ENCODE assay signal across 10 mouse cellular contexts in the genomic region with DNA sequence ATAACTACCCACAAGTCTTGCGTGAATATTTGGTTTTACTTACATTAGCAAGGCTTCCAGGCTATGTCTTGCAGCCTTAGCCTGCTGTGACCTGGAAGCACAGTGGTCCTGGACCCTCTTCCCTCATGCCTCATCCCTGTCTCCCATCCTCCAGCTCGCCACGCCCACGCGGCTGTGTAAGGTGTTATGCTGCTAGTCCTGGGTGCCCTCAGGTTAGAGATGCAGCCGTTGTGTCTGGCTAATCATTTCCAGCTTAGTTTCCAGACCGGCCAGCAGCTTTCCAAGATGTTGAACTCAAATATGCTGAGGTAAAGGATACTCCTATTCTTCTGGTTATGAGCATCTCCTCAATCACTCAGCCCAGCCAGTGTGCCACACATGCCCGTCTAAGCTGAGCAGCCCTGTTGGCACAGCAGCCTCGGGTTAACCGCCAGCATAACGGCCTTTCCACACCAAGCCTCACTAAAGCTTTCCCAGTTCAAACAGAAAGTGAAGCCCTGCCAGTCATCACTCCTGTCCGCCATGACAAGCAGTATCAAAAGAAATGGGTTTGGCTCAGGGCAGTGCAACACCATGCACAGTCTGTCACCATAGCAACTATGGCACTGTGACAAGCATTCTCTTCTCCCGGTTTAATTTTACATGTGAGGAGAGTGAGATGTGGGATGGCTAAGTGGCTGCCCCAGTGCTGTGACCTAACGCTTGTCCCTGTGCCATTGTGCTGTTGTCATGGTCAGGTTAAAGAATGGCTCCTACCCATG.
A peak's percentile ranks its signal among the peaks of the same experiment; 100 is the strongest.
DNase-seq lines count a peak whose midpoint lies in the region; ATAC-seq and TF ChIP-seq lines count a peak whose summit lies in the region.
"Had no signal": no experiment of that assay in that cellular context is flagged by ENCODE, and none has a peak within 500 bp of the region (broad histone marks: within the 10 kb centered on the region; RNA-seq: fewer than 3 reads in every experiment).

No protein-coding gene starts in this region.

- H3K4me3 ChIP-seq in kidney, adult 2 months (ENCODE audit: insufficient read depth, low read depth, low read length) = no peak overlapping the region
- no peak overlapping the region for H3K4me3 ChIP-seq in kidney, embryonic 15.5 days (replicated peaks)
- no peak overlapping the region for H3K4me3 ChIP-seq in forebrain, postnatal 0 days (ENCODE audit: low read depth, low read length)
- H3K4me3 ChIP-seq in intestine, postnatal 0 days (ENCODE audit: low read depth, low read length) = no peak overlapping the region
- H3K4me3 ChIP-seq: liver, embryonic 13.5 days; stomach, embryonic 15.5 days had no signal

- no peak for TF ChIP-seq POLR2A in kidney, adult 2 months (IDR thresholded peaks at IDR 0.05; ENCODE audit: low read depth, low read length)

- H3K36me3 ChIP-seq in kidney, adult 2 months (ENCODE audit: control insufficient read depth, insufficient read depth, low read length) = no peaks in the 10 kb centered on the region
- H3K36me3 ChIP-seq in kidney, embryonic 15.5 days = no peaks in the 10 kb centered on the region
- H3K36me3 ChIP-seq in forebrain, postnatal 0 days (ENCODE audit: insufficient read depth) = peaks cover 12% of the 10 kb centered on the region
- H3K36me3 ChIP-seq in intestine, postnatal 0 days (ENCODE audit: control insufficient read depth, insufficient read depth) = no peaks in the 10 kb centered on the region; the same call in 1 of the 2 replicates
- H3K36me3 ChIP-seq: liver, embryonic 13.5 days; stomach, embryonic 15.5 days had no signal

- no peak overlapping the region for H3K27ac ChIP-seq in kidney, adult 2 months (ENCODE audit: insufficient read depth, low read depth, low read length)
- H3K27ac ChIP-seq in kidney, embryonic 15.5 days = no peak overlapping the region
- H3K27ac ChIP-seq in forebrain, postnatal 0 days (ENCODE audit: low read depth, low read length) = peak overlapping the region; percentile 88
- no peak overlapping the region for H3K27ac ChIP-seq in intestine, postnatal 0 days (ENCODE audit: low read depth, low read length)
- H3K27ac ChIP-seq: liver, embryonic 13.5 days; stomach, embryonic 15.5 days had no signal

- no peak overlapping the region for H3K9ac ChIP-seq in kidney, embryonic 15.5 days
- H3K9ac ChIP-seq in forebrain, postnatal 0 days = peak overlapping the region; percentile 25; the same call in 1 of the 2 replicates
- H3K9ac ChIP-seq in intestine, postnatal 0 days (ENCODE audit: low read depth, low read length) = no peak overlapping the region
- H3K9ac ChIP-seq: liver, embryonic 13.5 days; stomach, embryonic 15.5 days had no signal

- no peaks in the 10 kb centered on the region for H3K9me3 ChIP-seq in kidney, embryonic 15.5 days (replicated peaks)
- H3K9me3 ChIP-seq in forebrain, postnatal 0 days (ENCODE audit: low read length) = no peaks in the 10 kb centered on the region
- no peaks in the 10 kb centered on the region for H3K9me3 ChIP-seq in intestine, postnatal 0 days (ENCODE audit: control insufficient read depth)
- H3K9me3 ChIP-seq: liver, embryonic 13.5 days; stomach, embryonic 15.5 days had no signal

- no peak for TF ChIP-seq CTCF in kidney, adult 2 months (conservative IDR thresholded peaks at IDR 0.05; ENCODE audit: insufficient read depth, insufficient read length, low read depth, low read length)
- TF ChIP-seq CTCF in forebrain, postnatal 0 days (IDR thresholded peaks at IDR 0.05; ENCODE audit: low read depth) = no peak
- TF ChIP-seq CTCF in intestine, postnatal 0 days (IDR thresholded peaks at IDR 0.05; ENCODE audit: low read depth) = no peak

- 48% methylated on average over 14 of the region's 14 CpGs for WGBS in kidney, adult 2 months
- 76% methylated on average over 14 of the region's 14 CpGs for WGBS in kidney, embryonic 15.5 days
- 23% methylated on average over 14 of the region's 14 CpGs for WGBS in forebrain, postnatal 0 days
- 69% methylated on average over 14 of the region's 14 CpGs for WGBS in intestine, postnatal 0 days

- no peaks in the 10 kb centered on the region for H3K27me3 ChIP-seq in kidney, adult 2 months (replicated peaks; ENCODE audit: control insufficient read depth, insufficient read depth, low read length)
- H3K27me3 ChIP-seq in kidney, embryonic 15.5 days = no peaks in the 10 kb centered on the region
- no peaks in the 10 kb centered on the region for H3K27me3 ChIP-seq in forebrain, postnatal 0 days (ENCODE audit: insufficient read depth, low read length)
- no peaks in the 10 kb centered on the region for H3K27me3 ChIP-seq in intestine, postnatal 0 days (replicated peaks; ENCODE audit: control insufficient read depth, insufficient read depth, low read length)
- H3K27me3 ChIP-seq: liver, embryonic 13.5 days; stomach, embryonic 15.5 days had no signal

- no peak for ATAC-seq in kidney, embryonic 15.5 days (replicated peaks; ENCODE audit: low FRiP score)
- peak; percentile 93 for ATAC-seq in forebrain, postnatal 0 days
- no peak for ATAC-seq in intestine, postnatal 0 days

- DNase-seq in kidney, adult 2 months = peak; percentile 69
- DNase-seq in forebrain, postnatal 0 days = peak; percentile 93
- peak; percentile 75 to 88 for DNase-seq in layer of hippocampus, postnatal 14 days (ENCODE audit: low spot score in 2 of 2)
- peak; percentile 19 for DNase-seq in retina, postnatal 7 days (ENCODE audit: low read depth, low spot score)
- no peak for DNase-seq in adrenal gland, postnatal 36 days
- DNase-seq in spleen, postnatal 14 days (ENCODE audit: low spot score in 2 of 2) = no peak
- DNase-seq: liver, embryonic 13.5 days had no signal

- H3K4me1 ChIP-seq in kidney, adult 2 months (ENCODE audit: control insufficient read depth, insufficient read depth, low read length) = no peaks in the 10 kb centered on the region
- H3K4me1 ChIP-seq in kidney, embryonic 15.5 days = 0 out of 2 replicates have a peak, but pooled peaks cover 7% of the 10 kb centered on the region
- H3K4me1 ChIP-seq in forebrain, postnatal 0 days (ENCODE audit: insufficient read depth) = peaks cover 40% of the 10 kb centered on the region
- H3K4me1 ChIP-seq in intestine, postnatal 0 days (replicated peaks; ENCODE audit: control insufficient read depth, insufficient read depth, low read length) = no peaks in the 10 kb centered on the region
- H3K4me1 ChIP-seq: liver, embryonic 13.5 days; stomach, embryonic 15.5 days had no signal

- H3K4me2 ChIP-seq in kidney, embryonic 15.5 days = no peak overlapping the region
- peak overlapping the region; percentile 19 for H3K4me2 ChIP-seq in forebrain, postnatal 0 days (ENCODE audit: low read depth)
- no peak overlapping the region for H3K4me2 ChIP-seq in intestine, postnatal 0 days (replicated peaks; ENCODE audit: low read depth)
- H3K4me2 ChIP-seq: liver, embryonic 13.5 days; stomach, embryonic 15.5 days had no signal

Comparison
In these comparisons a context has a peak if more than half of its experiments do, and no peak if none do; other contexts are left out.
1. DNase-seq: peak in kidney, adult 2 months (single experiment), forebrain, postnatal 0 days (single experiment), layer of hippocampus, postnatal 14 days (2 of 2) and retina, postnatal 7 days (single experiment); none in adrenal gland, postnatal 36 days (0 of 2) and spleen, postnatal 14 days (0 of 2).